Mouse (Mus musculus): ENCODE results near the gene Nacc2. TPM values are rescaled to one million over a fixed set of nuclear protein-coding genes. Genes with fewer than 3 reads are reported as not detected.

Gene Nacc2
- polyA plus RNA-seq, 1 experiment from 2014 or later: 6.5 TPM

GRCm38 (mm10) chr2:26132628-26133551 is 9.9 kb upstream of the Nacc2 start:
- ATAC-seq (replicated peaks; ENCODE audit: low FRiP score) (peak; percentile 84), DNase-seq (ENCODE audit: low spot score) (peak; percentile 92)
- no peaks in the 10 kb centered on the region for H3K36me3 ChIP-seq (ENCODE audit: control insufficient read depth, insufficient read depth, low read length)
- H3K4me2 ChIP-seq (ENCODE audit: low read depth, low read length, severe bottlenecking): peak overlapping the region; percentile 62
- H3K9me3 ChIP-seq (ENCODE audit: control insufficient read depth, low read length): no peaks in the 10 kb centered on the region; the same call in 1 of the 2 replicates
- peak overlapping the region; percentile 90 for H3K27ac ChIP-seq (ENCODE audit: low read depth, low read length)
- 4% methylated on average over 25 of the region's 25 CpGs for WGBS
- H3K27me3 ChIP-seq (ENCODE audit: control insufficient read depth, insufficient read depth, low read length): no peaks in the 10 kb centered on the region
- peaks cover 13% of the 10 kb centered on the region for H3K4me1 ChIP-seq (replicated peaks; ENCODE audit: control insufficient read depth, insufficient read depth, low read length)
- H3K9ac ChIP-seq (ENCODE audit: low read length): peak overlapping the region; percentile 68
- H3K4me3 ChIP-seq (ENCODE audit: low read depth, low read length): peak overlapping the region; percentile 19

GRCm38 (mm10) chr2:26131327-26131726 is 8.3 kb upstream of the Nacc2 start:
- Histone ChIP-seq H3K4me2 (ENCODE audit: low read depth, low read length, severe bottlenecking) (no peak overlapping the region), H3K27ac (ENCODE audit: low read depth, low read length) (no peak overlapping the region), H3K4me1 (replicated peaks; ENCODE audit: control insufficient read depth, insufficient read depth, low read length) (peaks cover 13% of the 10 kb centered on the region), H3K36me3 (ENCODE audit: control insufficient read depth, insufficient read depth, low read length) (no peaks in the 10 kb centered on the region), H3K9me3 (ENCODE audit: control insufficient read depth, low read length) (no peaks in the 10 kb centered on the region; the same call in 1 of the 2 replicates), H3K9ac (ENCODE audit: low read length) (no peak overlapping the region), H3K4me3 (ENCODE audit: low read depth, low read length) (no peak overlapping the region), H3K27me3 (ENCODE audit: control insufficient read depth, insufficient read depth, low read length) (no peaks in the 10 kb centered on the region)
- ATAC-seq (replicated peaks; ENCODE audit: low FRiP score) (no peak), DNase-seq (ENCODE audit: low spot score) (no peak)
- WGBS: 81% methylated on average over 2 of the region's 2 CpGs

GRCm38 (mm10) chr2:26129962-26130361 is 6.9 kb upstream of the Nacc2 start:
- H3K9ac ChIP-seq (ENCODE audit: low read length): no peak overlapping the region
- no peaks in the 10 kb centered on the region for H3K27me3 ChIP-seq (ENCODE audit: control insufficient read depth, insufficient read depth, low read length)
- 26% methylated on average over 3 of the region's 3 CpGs for WGBS

DNA sequence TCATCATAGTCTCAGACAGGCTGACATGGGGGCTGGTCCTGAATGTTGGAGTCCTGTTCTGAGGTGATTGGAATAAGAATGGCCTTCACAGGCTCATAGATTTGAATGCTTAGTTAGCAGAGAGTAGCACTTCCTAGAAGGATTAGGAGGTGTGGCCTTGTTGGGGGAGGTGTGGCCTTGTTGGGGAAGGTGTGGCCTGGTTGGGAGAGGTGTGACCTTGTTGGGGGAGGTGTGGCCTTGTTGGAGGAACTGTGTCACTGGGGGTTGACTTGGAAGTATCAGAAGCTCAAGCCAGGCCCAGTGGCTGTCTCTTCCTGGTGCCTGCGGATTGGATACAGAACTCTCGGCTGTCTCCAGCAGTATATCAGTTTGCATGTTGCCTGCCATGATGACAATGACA is 6.3 kb upstream of the Nacc2 start:
- Histone ChIP-seq H3K4me1 (replicated peaks; ENCODE audit: control insufficient read depth, insufficient read depth, low read length) (peaks cover 13% of the 10 kb centered on the region), H3K9ac (ENCODE audit: low read length) (no peak overlapping the region), H3K27ac (ENCODE audit: low read depth, low read length) (no peak overlapping the region), H3K9me3 (ENCODE audit: control insufficient read depth, low read length) (no peaks in the 10 kb centered on the region), H3K4me3 (ENCODE audit: low read depth, low read length) (no peak overlapping the region), H3K4me2 (ENCODE audit: low read depth, low read length, severe bottlenecking) (no peak overlapping the region), H3K36me3 (ENCODE audit: control insufficient read depth, insufficient read depth, low read length) (no peaks in the 10 kb centered on the region), H3K27me3 (ENCODE audit: control insufficient read depth, insufficient read depth, low read length) (no peaks in the 10 kb centered on the region)
- DNase-seq (ENCODE audit: low spot score) (no peak), ATAC-seq (replicated peaks; ENCODE audit: low FRiP score) (no peak)
- WGBS: 84% methylated on average over 2 of the region's 2 CpGs

More at GRCm38 (mm10) chr2:26129962-26130361, 6.9 kb upstream of the Nacc2 start:
- H3K4me2 ChIP-seq (ENCODE audit: low read depth, low read length, severe bottlenecking): no peak overlapping the region
- H3K4me1 ChIP-seq (replicated peaks; ENCODE audit: control insufficient read depth, insufficient read depth, low read length): peaks cover 13% of the 10 kb centered on the region
- H3K36me3 ChIP-seq (ENCODE audit: control insufficient read depth, insufficient read depth, low read length): no peaks in the 10 kb centered on the region
- no peak overlapping the region for H3K27ac ChIP-seq (ENCODE audit: low read depth, low read length)
- DNase-seq (ENCODE audit: low spot score): no peak
- ATAC-seq (replicated peaks; ENCODE audit: low FRiP score): no peak
- no peak overlapping the region for H3K4me3 ChIP-seq (ENCODE audit: low read depth, low read length)
- H3K9me3 ChIP-seq (ENCODE audit: control insufficient read depth, low read length): no peaks in the 10 kb centered on the region

GRCm38 (mm10) chr2:26122171-26123078 is 595 bp downstream of the Nacc2 start:
- DNase-seq (ENCODE audit: low spot score) (peak; percentile 66), ATAC-seq (replicated peaks; ENCODE audit: low FRiP score) (peak; percentile 42; the same call in 1 of the 2 replicates)
- Histone ChIP-seq H3K27me3 (ENCODE audit: control insufficient read depth, insufficient read depth, low read length) (peaks cover 29% of the 10 kb centered on the region), H3K4me1 (replicated peaks; ENCODE audit: control insufficient read depth, insufficient read depth, low read length) (peaks cover 8% of the 10 kb centered on the region), H3K4me2 (ENCODE audit: low read depth, low read length, severe bottlenecking) (peak overlapping the region; percentile 97), H3K36me3 (ENCODE audit: control insufficient read depth, insufficient read depth, low read length) (no peaks in the 10 kb centered on the region), H3K9ac (ENCODE audit: low read length) (peak overlapping the region; percentile 66), H3K4me3 (ENCODE audit: low read depth, low read length) (peak overlapping the region; percentile 73), H3K9me3 (ENCODE audit: control insufficient read depth, low read length) (no peaks in the 10 kb centered on the region), H3K27ac (ENCODE audit: low read depth, low read length) (no peak overlapping the region)
- under 1% methylated on average over 69 of the region's 109 CpGs for WGBS

GRCm38 (mm10) chr2:26121541-26122083 is 1.4 kb downstream of the Nacc2 start:
- no peak overlapping the region for H3K9ac ChIP-seq (ENCODE audit: low read length)
- ATAC-seq (replicated peaks; ENCODE audit: low FRiP score) (no peak), DNase-seq (ENCODE audit: low spot score) (no peak)
- H3K9me3 ChIP-seq (ENCODE audit: control insufficient read depth, low read length): no peaks in the 10 kb centered on the region
- peaks cover 8% of the 10 kb centered on the region for H3K4me1 ChIP-seq (replicated peaks; ENCODE audit: control insufficient read depth, insufficient read depth, low read length)
- H3K27ac ChIP-seq (ENCODE audit: low read depth, low read length): no peak overlapping the region
- peak overlapping the region; percentile 73 for H3K4me3 ChIP-seq (ENCODE audit: low read depth, low read length)
- WGBS: 17% methylated on average over 17 of the region's 17 CpGs
- peak overlapping the region; percentile 97; the same call in 1 of the 2 replicates for H3K4me2 ChIP-seq (ENCODE audit: low read depth, low read length, severe bottlenecking)
- H3K36me3 ChIP-seq (ENCODE audit: control insufficient read depth, insufficient read depth, low read length): no peaks in the 10 kb centered on the region
- H3K27me3 ChIP-seq (ENCODE audit: control insufficient read depth, insufficient read depth, low read length): peaks cover 29% of the 10 kb centered on the region

DNA sequence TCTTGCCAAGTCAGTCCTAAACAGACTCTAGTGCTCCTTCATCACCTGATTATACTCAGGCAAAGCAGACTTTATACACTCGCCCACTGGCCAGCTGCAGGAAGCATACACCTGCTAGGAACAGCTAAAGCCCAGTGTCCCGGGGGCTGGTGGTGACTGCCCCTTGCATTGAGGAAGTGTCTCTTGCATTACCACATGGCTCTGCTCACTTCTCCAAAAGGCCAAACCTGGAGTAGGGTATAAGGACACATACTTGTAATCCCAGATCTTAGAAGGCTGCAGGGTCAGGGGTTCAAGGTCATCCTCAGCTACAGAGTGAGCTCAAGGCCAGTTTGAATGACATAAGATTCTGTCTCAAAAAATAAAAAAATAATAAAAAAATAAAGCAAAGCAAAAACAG is 3.4 kb downstream of the Nacc2 start:
- Histone ChIP-seq H3K27me3 (ENCODE audit: control insufficient read depth, insufficient read depth, low read length) (peaks cover 29% of the 10 kb centered on the region), H3K4me2 (ENCODE audit: low read depth, low read length, severe bottlenecking) (no peak overlapping the region), H3K36me3 (ENCODE audit: control insufficient read depth, insufficient read depth, low read length) (no peaks in the 10 kb centered on the region), H3K27ac (ENCODE audit: low read depth, low read length) (no peak overlapping the region), H3K9ac (ENCODE audit: low read length) (no peak overlapping the region), H3K4me1 (replicated peaks; ENCODE audit: control insufficient read depth, insufficient read depth, low read length) (peaks cover 10% of the 10 kb centered on the region), H3K9me3 (ENCODE audit: control insufficient read depth, low read length) (no peaks in the 10 kb centered on the region), H3K4me3 (ENCODE audit: low read depth, low read length) (no peak overlapping the region)
- ATAC-seq (replicated peaks; ENCODE audit: low FRiP score) (no peak), DNase-seq (ENCODE audit: low spot score) (no peak)
- 70% methylated on average over 2 of the region's 2 CpGs for WGBS

DNA sequence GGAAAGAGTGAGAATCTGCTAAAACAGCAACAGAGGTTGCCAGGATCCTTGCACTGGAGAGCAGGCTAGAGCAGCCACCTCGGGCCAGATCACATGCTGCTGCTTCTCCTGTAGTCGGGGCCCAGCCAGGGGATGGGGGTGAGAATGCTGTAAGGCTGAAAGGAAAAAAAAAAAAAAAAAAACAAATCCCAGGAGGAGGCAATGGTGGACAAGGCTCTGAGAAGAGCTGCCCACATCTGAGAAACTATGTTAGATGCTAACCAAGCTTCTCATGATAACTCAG is 3.8 kb downstream of the Nacc2 start:
- no peak overlapping the region for H3K4me2 ChIP-seq (ENCODE audit: low read depth, low read length, severe bottlenecking)
- no peak overlapping the region for H3K27ac ChIP-seq (ENCODE audit: low read depth, low read length)
- no peaks in the 10 kb centered on the region for H3K36me3 ChIP-seq (ENCODE audit: control insufficient read depth, insufficient read depth, low read length)
- H3K9me3 ChIP-seq (ENCODE audit: control insufficient read depth, low read length): no peaks in the 10 kb centered on the region
- H3K4me1 ChIP-seq (replicated peaks; ENCODE audit: control insufficient read depth, insufficient read depth, low read length): peaks cover 10% of the 10 kb centered on the region
- ATAC-seq (replicated peaks; ENCODE audit: low FRiP score): no peak
- 18% methylated on average over 2 of the region's 2 CpGs for WGBS
- H3K4me3 ChIP-seq (ENCODE audit: low read depth, low read length): no peak overlapping the region
- H3K9ac ChIP-seq (ENCODE audit: low read length): no peak overlapping the region
- H3K27me3 ChIP-seq (ENCODE audit: control insufficient read depth, insufficient read depth, low read length): peaks cover 29% of the 10 kb centered on the region
- no peak for DNase-seq (ENCODE audit: low spot score)
